Mouse (Mus musculus): ENCODE measurements at regions not wholly inside any gene's neighbourhood (a gene's known extent, or its start where the extent isn't known, plus 50 kb on each side); places are given as distances from the start of the nearest gene placed in this dataset.

GRCm38 (mm10) chr7:119089931-119090330 lies 94.5 kb downstream of the Gpr139 start:
- DNase-seq (ENCODE audit: low spot score in 2 of 2) = peak in 1 of 2 experiments; percentile 19

GRCm38 (mm10) chr7:119088537-119088936 lies 93.5 kb upstream of the Gprc5b start:
- no peak for DNase-seq (ENCODE audit: low spot score in 2 of 2)

- peak in 1 of 2 experiments; percentile 19 for DNase-seq (ENCODE audit: low spot score in 2 of 2)
These were observed 92.9 kb upstream of the Gprc5b start for GRCm38 (mm10) chr7:119087723-119088419.

GRCm38 (mm10) chr7:119085696-119086451 lies 90.9 kb upstream of the Gprc5b start:
- DNase-seq (ENCODE audit: low spot score in 2 of 2) = no peak

GRCm38 (mm10) chr7:119076712-119077619 lies 82.0 kb upstream of the Gprc5b start:
- peak; percentile 40 to 44 for DNase-seq (ENCODE audit: low spot score in 2 of 2)

- DNase-seq (ENCODE audit: low spot score in 2 of 2) = no peak
These were observed 71.0 kb upstream of the Gprc5b start for GRCm38 (mm10) chr7:119066026-119066425.
